Mouse (Mus musculus): ENCODE results near the gene Odf3l1. TPM values are rescaled to one million over a fixed set of nuclear protein-coding genes. Genes with fewer than 3 reads are reported as not detected.
"Not testable (repeated sequence)": the region's sequence is repeated elsewhere in the genome, so short reads cannot be mapped to it uniquely, and the experiment has no call there.

The Odf3l1 gene
- not detected in 2 replicates for polyA plus RNA-seq (2015; fragmentation: Nextera tagmentation; extraction: Ambion mirVana)

DNA sequence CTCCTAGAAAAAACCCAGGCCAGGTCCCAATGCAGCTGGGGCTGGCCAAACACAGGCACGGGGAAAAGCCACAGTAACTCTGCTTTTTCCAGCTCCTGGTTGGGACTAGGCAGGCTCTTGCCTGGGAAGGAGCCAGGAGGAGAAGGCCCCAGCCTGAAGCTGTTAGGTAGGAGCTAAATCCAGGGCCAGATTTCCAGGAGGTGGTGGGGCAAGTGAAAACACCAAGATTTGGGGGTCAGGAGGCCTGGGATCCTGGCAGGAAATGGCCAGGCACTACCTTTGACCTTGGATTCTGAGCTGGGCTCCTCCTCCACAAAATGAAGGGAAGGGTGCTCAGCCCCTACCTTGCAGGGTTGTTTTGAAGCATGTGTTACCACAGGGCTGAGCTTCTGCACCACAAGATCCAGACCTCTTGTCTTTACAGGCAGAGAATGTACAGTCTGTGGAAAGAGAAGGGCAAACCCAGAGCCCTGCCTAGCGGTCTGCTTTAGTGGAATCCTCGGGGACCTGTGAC is at the start of gene Odf3l1:
Gene Odf3l1, minus strand, starts transcription at position 464 of the 514 bp plus-strand sequence.
- H3K27ac ChIP-seq: no peak within 1 kb of the TSS
- no peaks in the 10 kb centered on the region for H3K36me3 ChIP-seq
- WGBS (ENCODE audit: insufficient replicate concordance): 15% methylated on average over 3 of the region's 3 CpGs
- DNase-seq (no peak), ATAC-seq (ENCODE audit: low read depth) (no peak)
- peak within 1 kb of the TSS; percentile 30 for H3K4me3 ChIP-seq (replicated peaks)
- peak within 1 kb of the TSS; percentile 45 for H3K4me2 ChIP-seq
- no peak within 1 kb of the TSS for H3K9ac ChIP-seq
- no peaks in the 10 kb centered on the region for H3K9me3 ChIP-seq (replicated peaks)
- H3K4me1 ChIP-seq (replicated peaks): 0 out of 2 replicates have a peak, but pooled peaks cover 13% of the 10 kb centered on the region
- H3K27me3 ChIP-seq: peaks cover 39% of the 10 kb centered on the region

GRCm38 (mm10) chr9:56913991-56914390 is 49.5 kb upstream of the Odf3l1 start:
- H3K9ac ChIP-seq: no peak overlapping the region
- no peak overlapping the region for H3K4me3 ChIP-seq (replicated peaks)
- DNase-seq (no peak), ATAC-seq (ENCODE audit: low read depth) (no peak)
- no peaks in the 10 kb centered on the region for H3K27me3 ChIP-seq
- no peaks in the 10 kb centered on the region for H3K9me3 ChIP-seq (replicated peaks)
- 0 out of 2 replicates have a peak, but pooled peaks cover 2% of the 10 kb centered on the region for H3K4me1 ChIP-seq (replicated peaks)
- no peaks in the 10 kb centered on the region for H3K36me3 ChIP-seq
- no peak overlapping the region for H3K4me2 ChIP-seq
- 71% methylated on average over 9 of the region's 9 CpGs for WGBS (ENCODE audit: insufficient replicate concordance)
- no peak overlapping the region for H3K27ac ChIP-seq

DNA sequence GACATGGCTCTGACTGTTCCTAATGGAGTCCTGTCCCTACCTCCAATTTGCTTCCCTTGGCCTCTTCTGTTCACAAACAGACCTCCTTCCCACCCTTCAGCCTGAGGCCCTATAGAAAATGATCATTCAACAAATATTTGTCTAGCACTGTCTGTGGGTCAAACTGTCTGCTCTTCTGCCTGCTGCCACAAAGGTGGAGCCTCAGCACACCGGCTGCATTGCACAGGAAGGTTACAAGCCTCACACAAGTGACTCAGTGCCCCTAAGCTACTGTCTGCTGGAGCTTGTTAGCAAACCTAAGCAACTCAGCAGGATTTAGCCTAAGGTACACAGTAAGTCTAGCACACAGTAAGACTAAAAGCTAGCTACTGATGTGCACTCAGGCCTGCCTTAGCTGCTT is 46.5 kb upstream of the Odf3l1 start:
- DNase-seq (no peak), ATAC-seq (ENCODE audit: low read depth) (no peak)
- WGBS (ENCODE audit: insufficient replicate concordance): 33% methylated on average over 1 of the region's 1 CpGs
- H3K27ac ChIP-seq: no peak overlapping the region
- no peaks in the 10 kb centered on the region for H3K9me3 ChIP-seq (replicated peaks)
- no peaks in the 10 kb centered on the region for H3K36me3 ChIP-seq
- H3K9ac ChIP-seq: no peak overlapping the region
- 0 out of 2 replicates have a peak, but pooled peaks cover 2% of the 10 kb centered on the region for H3K4me1 ChIP-seq (replicated peaks)
- no peak overlapping the region for H3K4me2 ChIP-seq
- H3K4me3 ChIP-seq (replicated peaks): no peak overlapping the region
- no peaks in the 10 kb centered on the region for H3K27me3 ChIP-seq

DNA sequence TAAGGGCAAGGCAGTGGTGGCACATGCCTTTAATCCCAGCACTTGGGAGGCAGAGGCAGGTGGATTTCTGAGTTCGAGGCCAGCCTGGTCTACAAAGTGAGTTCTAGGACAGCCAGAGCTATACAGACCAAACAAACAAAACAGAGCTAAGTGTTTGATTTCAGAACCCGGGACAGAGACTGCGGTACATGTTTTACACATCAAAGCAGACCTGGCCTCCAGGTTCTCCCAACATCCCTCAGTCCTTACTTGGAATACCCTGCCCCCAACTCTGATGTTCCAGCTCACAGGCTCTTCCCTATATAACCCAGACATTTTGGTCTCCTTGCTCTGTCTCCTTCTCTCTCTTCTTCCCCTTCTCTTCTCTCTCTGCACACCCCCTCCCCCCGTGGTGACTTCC is 45.5 kb upstream of the Odf3l1 start:
- H3K27ac ChIP-seq; H3K4me3 ChIP-seq (replicated peaks); H3K4me1 ChIP-seq (replicated peaks); ATAC-seq (ENCODE audit: low read depth); DNase-seq; H3K36me3 ChIP-seq; H3K27me3 ChIP-seq; H3K9me3 ChIP-seq (replicated peaks); H3K4me2 ChIP-seq; H3K9ac ChIP-seq: not testable (repeated sequence)
- WGBS (ENCODE audit: insufficient replicate concordance): 28% methylated on average over 4 of the region's 4 CpGs

DNA sequence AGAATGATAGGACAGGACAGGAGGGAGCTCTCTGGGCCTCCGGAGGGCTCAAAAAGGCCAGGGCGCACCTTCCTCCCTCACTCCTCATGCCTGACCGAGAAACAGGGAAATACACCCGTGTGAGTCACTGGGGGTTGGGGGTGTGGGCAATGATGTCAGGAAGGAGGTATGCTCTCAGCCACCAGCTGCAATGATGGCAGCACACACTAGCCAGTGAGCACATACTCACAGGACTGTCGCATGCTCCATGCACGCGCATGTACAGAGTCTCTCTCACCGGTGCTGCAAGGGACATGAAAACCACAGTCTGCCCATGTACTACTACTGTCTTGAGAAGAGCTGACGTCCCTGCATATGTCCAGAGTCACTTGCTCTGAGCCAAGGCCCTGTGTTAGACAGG is 43.1 kb upstream of the Odf3l1 start:
- Histone ChIP-seq H3K4me1 (replicated peaks) (0 out of 2 replicates have a peak, but pooled peaks cover 2% of the 10 kb centered on the region), H3K36me3 (no peaks in the 10 kb centered on the region), H3K4me2 (no peak overlapping the region), H3K9me3 (replicated peaks) (no peaks in the 10 kb centered on the region), H3K4me3 (replicated peaks) (no peak overlapping the region), H3K9ac (no peak overlapping the region), H3K27me3 (no peaks in the 10 kb centered on the region), H3K27ac (no peak overlapping the region)
- ATAC-seq (ENCODE audit: low read depth) (no peak), DNase-seq (no peak)
- 59% methylated on average over 9 of the region's 9 CpGs for WGBS (ENCODE audit: insufficient replicate concordance)

GRCm38 (mm10) chr9:56903662-56904061 is 39.2 kb upstream of the Odf3l1 start:
- no peaks in the 10 kb centered on the region for H3K9me3 ChIP-seq (replicated peaks)
- no peak for ATAC-seq (ENCODE audit: low read depth)

GRCm38 (mm10) chr9:56901187-56901586 is 36.7 kb upstream of the Odf3l1 start:
- no peak overlapping the region for H3K9ac ChIP-seq
- H3K36me3 ChIP-seq: no peaks in the 10 kb centered on the region
- H3K27ac ChIP-seq: no peak overlapping the region
- DNase-seq (no peak), ATAC-seq (ENCODE audit: low read depth) (no peak)
- peaks cover 10% of the 10 kb centered on the region; the same call in 1 of the 2 replicates for H3K4me1 ChIP-seq (replicated peaks)
- 65% methylated on average over 8 of the region's 8 CpGs for WGBS (ENCODE audit: insufficient replicate concordance)
- no peaks in the 10 kb centered on the region for H3K27me3 ChIP-seq
- H3K4me2 ChIP-seq: no peak overlapping the region
- H3K9me3 ChIP-seq (replicated peaks): no peaks in the 10 kb centered on the region
- H3K4me3 ChIP-seq (replicated peaks): no peak overlapping the region

More at GRCm38 (mm10) chr9:56903662-56904061, 39.2 kb upstream of the Odf3l1 start:
- Histone ChIP-seq H3K4me1 (replicated peaks) (peaks cover 10% of the 10 kb centered on the region; the same call in 1 of the 2 replicates), H3K27ac (no peak overlapping the region), H3K9ac (no peak overlapping the region), H3K4me2 (no peak overlapping the region), H3K4me3 (replicated peaks) (no peak overlapping the region), H3K36me3 (no peaks in the 10 kb centered on the region), H3K27me3 (no peaks in the 10 kb centered on the region)
- no peak for DNase-seq
- 39% methylated on average over 3 of the region's 3 CpGs for WGBS (ENCODE audit: insufficient replicate concordance)

DNA sequence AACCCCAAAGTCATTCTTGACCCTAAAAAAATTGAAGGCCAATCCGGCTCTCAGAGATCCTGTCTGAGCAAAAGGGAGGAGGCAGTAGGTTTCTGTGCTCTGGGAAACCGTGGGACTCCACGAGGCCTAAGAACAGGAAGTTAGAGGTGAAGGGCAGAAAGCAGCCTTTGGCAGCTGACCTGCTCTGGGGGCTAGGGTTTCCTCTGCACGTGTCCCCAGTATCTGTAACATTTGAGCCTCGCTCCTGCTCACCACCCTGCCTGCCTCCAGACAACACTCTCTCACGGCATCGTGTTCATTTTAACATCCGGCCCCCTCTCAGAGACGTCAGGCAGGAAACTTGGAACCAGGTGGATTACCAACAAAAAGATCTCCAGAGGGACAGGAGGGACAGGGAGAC is 36.1 kb upstream of the Odf3l1 start:
- Histone ChIP-seq H3K4me1 (replicated peaks) (peaks cover 10% of the 10 kb centered on the region; the same call in 1 of the 2 replicates), H3K9me3 (replicated peaks) (no peaks in the 10 kb centered on the region), H3K36me3 (no peaks in the 10 kb centered on the region), H3K4me2 (no peak overlapping the region), H3K27me3 (no peaks in the 10 kb centered on the region), H3K4me3 (replicated peaks) (no peak overlapping the region), H3K27ac (no peak overlapping the region), H3K9ac (no peak overlapping the region)
- DNase-seq: no peak
- 29% methylated on average over 9 of the region's 9 CpGs for WGBS (ENCODE audit: insufficient replicate concordance)
- no peak for ATAC-seq (ENCODE audit: low read depth)

DNA sequence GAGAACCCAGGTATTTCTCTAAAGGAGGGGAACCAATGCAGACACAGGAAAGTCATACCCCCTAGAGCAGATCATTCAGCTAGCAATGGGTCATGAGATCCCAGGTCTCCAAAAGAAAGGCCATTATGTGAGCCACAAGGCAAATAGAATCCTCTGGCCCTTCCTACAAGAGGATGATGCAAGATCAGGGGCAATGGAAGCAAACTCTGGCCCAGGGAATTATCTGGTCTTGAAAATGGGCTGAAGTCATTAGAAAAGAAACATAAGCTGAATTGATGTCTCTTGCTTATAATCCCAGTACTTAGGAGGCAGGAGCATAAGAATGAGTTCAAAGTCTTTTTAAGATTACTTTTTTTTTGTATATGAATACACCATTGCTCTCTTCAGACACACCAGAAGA is 35.6 kb upstream of the Odf3l1 start:
- H3K27ac ChIP-seq: no peak overlapping the region
- no peaks in the 10 kb centered on the region for H3K27me3 ChIP-seq
- DNase-seq (no peak), ATAC-seq (ENCODE audit: low read depth) (no peak)
- peaks cover 10% of the 10 kb centered on the region; the same call in 1 of the 2 replicates for H3K4me1 ChIP-seq (replicated peaks)
- no peaks in the 10 kb centered on the region for H3K36me3 ChIP-seq
- no peak overlapping the region for H3K9ac ChIP-seq
- H3K9me3 ChIP-seq (replicated peaks): no peaks in the 10 kb centered on the region
- H3K4me2 ChIP-seq: no peak overlapping the region
- no peak overlapping the region for H3K4me3 ChIP-seq (replicated peaks)

DNA sequence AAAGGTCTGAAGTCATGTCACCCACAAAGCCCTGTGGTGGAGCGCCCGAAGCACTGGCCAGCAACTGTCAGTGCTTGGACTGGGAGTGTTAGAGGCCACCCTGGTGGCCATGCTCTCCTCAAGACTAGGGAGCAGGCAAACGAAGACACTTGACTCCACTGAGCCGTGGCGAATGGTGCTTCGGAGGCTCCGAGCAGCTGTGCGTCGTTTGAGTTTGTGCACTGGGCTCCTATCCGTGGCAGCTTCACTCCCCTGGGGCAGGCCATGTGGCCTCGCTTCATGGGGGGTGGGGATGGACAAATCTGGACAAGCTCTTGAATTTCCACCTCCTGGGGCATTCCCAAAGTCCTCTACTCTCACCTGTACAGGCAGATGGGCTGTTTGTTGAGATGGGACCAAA is 34.9 kb upstream of the Odf3l1 start:
- DNase-seq: no peak
- Histone ChIP-seq H3K4me1 (replicated peaks) (peaks cover 10% of the 10 kb centered on the region; the same call in 1 of the 2 replicates), H3K36me3 (no peaks in the 10 kb centered on the region), H3K27me3 (no peaks in the 10 kb centered on the region), H3K9ac (no peak overlapping the region), H3K27ac (no peak overlapping the region), H3K4me3 (replicated peaks) (no peak overlapping the region), H3K4me2 (no peak overlapping the region), H3K9me3 (replicated peaks) (no peaks in the 10 kb centered on the region)
- 73% methylated on average over 11 of the region's 11 CpGs for WGBS (ENCODE audit: insufficient replicate concordance)
- ATAC-seq (ENCODE audit: low read depth): no peak

DNA sequence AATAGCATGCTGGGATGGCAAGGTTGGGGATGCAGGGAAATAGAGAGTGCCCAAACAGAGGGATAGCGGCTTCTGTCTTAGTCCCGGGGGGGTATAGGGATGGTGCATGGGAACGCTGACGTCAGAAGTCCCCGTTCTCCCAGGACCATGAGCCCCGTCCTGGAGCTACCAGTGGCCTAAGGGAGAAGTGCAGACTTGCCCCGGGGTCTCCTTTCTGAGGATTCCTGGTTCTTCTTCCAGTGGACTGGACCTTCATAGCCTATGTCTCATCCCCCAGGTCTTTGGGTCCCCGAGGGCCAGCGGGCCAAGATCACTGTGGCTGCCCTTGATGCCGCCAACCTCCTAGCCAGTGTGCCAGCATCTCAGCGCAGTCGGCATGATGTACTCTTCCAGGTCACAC is 32.3 kb upstream of the Odf3l1 start:
- WGBS (ENCODE audit: insufficient replicate concordance): 87% methylated on average over 12 of the region's 12 CpGs
- no peak overlapping the region for H3K4me3 ChIP-seq (replicated peaks)
- H3K9ac ChIP-seq: no peak overlapping the region
- no peak for ATAC-seq (ENCODE audit: low read depth)
- H3K27me3 ChIP-seq: no peaks in the 10 kb centered on the region
- peaks cover 13% of the 10 kb centered on the region; the same call in 1 of the 2 replicates for H3K4me1 ChIP-seq (replicated peaks)
- H3K9me3 ChIP-seq (replicated peaks): no peaks in the 10 kb centered on the region
- DNase-seq: no peak
- H3K27ac ChIP-seq: no peak overlapping the region
- H3K36me3 ChIP-seq: no peaks in the 10 kb centered on the region
- no peak overlapping the region for H3K4me2 ChIP-seq

GRCm38 (mm10) chr9:56894006-56894405 is 29.5 kb upstream of the Odf3l1 start:
- H3K9me3 ChIP-seq (replicated peaks): no peaks in the 10 kb centered on the region
- no peak overlapping the region for H3K4me3 ChIP-seq (replicated peaks)
- H3K4me2 ChIP-seq: no peak overlapping the region
- no peaks in the 10 kb centered on the region for H3K27me3 ChIP-seq
- no peak overlapping the region for H3K9ac ChIP-seq
- no peak overlapping the region for H3K27ac ChIP-seq
- ATAC-seq (ENCODE audit: low read depth): no peak
- H3K36me3 ChIP-seq: no peaks in the 10 kb centered on the region
- no peak for DNase-seq
- WGBS (ENCODE audit: insufficient replicate concordance): 14% methylated on average over 3 of the region's 3 CpGs
- H3K4me1 ChIP-seq (replicated peaks): peaks cover 11% of the 10 kb centered on the region

All from liver, embryonic 13.5 days (tissue).